24 mouse cellular contexts compared by ENCODE assay signal in the genomic region with DNA sequence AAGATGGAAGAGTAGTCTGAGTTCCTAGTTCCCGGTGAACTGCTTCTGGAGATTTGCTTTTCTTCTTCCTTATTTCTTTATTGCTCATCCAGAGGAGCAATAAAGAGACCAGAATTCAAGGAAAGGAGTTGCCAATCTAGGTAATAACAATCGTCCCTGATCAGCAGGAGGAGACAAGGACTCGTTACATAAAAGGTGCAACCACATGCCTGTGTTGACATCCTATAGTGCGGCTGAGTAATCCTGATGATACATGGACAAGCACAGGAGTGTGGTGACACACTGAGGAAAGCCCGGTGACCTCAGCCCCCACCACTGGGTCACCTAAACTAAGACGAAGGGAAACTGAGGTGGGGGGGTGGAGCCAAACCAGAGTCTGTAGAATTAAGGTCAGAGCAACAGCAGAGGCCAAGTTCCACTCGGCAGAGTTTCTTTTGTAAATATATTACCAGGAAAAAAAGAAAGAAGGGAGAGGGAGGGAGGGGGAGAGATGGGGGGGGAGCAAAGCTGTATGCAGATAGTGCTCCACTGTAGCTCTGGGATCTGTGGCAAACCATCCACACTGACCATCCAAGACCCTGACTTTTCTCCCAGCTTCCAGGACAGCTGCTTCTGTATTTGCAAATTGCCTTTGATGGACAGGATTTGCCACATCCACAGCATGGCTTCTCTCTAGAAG.
"Had no signal": no experiment of that assay in that cellular context is flagged by ENCODE, and none has a peak within 500 bp of the region (broad histone marks: within the 10 kb centered on the region; RNA-seq: fewer than 3 reads in every experiment).

No protein-coding gene starts in this region.

- H3K36me3 ChIP-seq: heart, embryonic 13.5 days; heart, embryonic 15.5 days; hindbrain, embryonic 13.5 days; hindbrain, embryonic 15.5 days; limb, embryonic 10.5 days; limb, embryonic 12.5 days; liver, embryonic 13.5 days had no signal

- H3K27ac ChIP-seq: heart, adult 2 months; heart, embryonic 13.5 days; heart, embryonic 15.5 days; hindbrain, embryonic 13.5 days; hindbrain, embryonic 15.5 days; hindbrain, postnatal 0 days; layer of hippocampus, adult 2 months; left cerebral cortex, adult 2 months; limb, embryonic 10.5 days; limb, embryonic 12.5 days; liver, embryonic 13.5 days had no signal

- H3K27me3 ChIP-seq: heart, embryonic 13.5 days; heart, embryonic 15.5 days; hindbrain, embryonic 13.5 days; hindbrain, embryonic 15.5 days; limb, embryonic 12.5 days; liver, embryonic 13.5 days had no signal

- H3K4me2 ChIP-seq: heart, embryonic 11.5 days; heart, embryonic 13.5 days; heart, embryonic 15.5 days; hindbrain, embryonic 13.5 days; hindbrain, embryonic 15.5 days; limb, embryonic 12.5 days; liver, embryonic 11.5 days; liver, embryonic 13.5 days had no signal

- H3K9me3 ChIP-seq: heart, embryonic 13.5 days; heart, embryonic 15.5 days; hindbrain, embryonic 13.5 days; hindbrain, embryonic 15.5 days; limb, embryonic 10.5 days; limb, embryonic 12.5 days; liver, embryonic 13.5 days had no signal

- H3K4me1 ChIP-seq: heart, embryonic 13.5 days; heart, embryonic 15.5 days; hindbrain, embryonic 13.5 days; hindbrain, embryonic 15.5 days; liver, embryonic 13.5 days had no signal

- DNase-seq: forebrain, postnatal 0 days; gastrocnemius, postnatal 14 days; gastrocnemius, postnatal 36 days; heart, adult 11 months; heart, adult 2 months; heart, postnatal 14 days; heart, postnatal 36 days; kidney, adult 11 months; kidney, adult 2 months; kidney, postnatal 14 days; kidney, postnatal 36 days; liver; liver, embryonic 13.5 days had no signal

- H3K9ac ChIP-seq: forebrain, postnatal 0 days; heart, embryonic 13.5 days; heart, embryonic 15.5 days; hindbrain, embryonic 13.5 days; hindbrain, embryonic 15.5 days; limb, embryonic 12.5 days; liver, embryonic 13.5 days had no signal

- H3K4me3 ChIP-seq: heart, adult 2 months; heart, embryonic 13.5 days; heart, embryonic 15.5 days; hindbrain, embryonic 13.5 days; hindbrain, embryonic 15.5 days; layer of hippocampus, adult 2 months; left cerebral cortex, adult 2 months; limb, embryonic 10.5 days; limb, embryonic 12.5 days; liver, embryonic 13.5 days had no signal

- ATAC-seq: forebrain, postnatal 0 days; hindbrain, postnatal 0 days had no signal
